Mouse (Mus musculus): ENCODE results near the gene Rpsa. TPM values are rescaled to one million over a fixed set of nuclear protein-coding genes. Genes with fewer than 3 reads are reported as not detected.

Gene Rpsa
- polyA plus RNA-seq, 1 experiment = 737 TPM

- no peak overlapping the region for H3K4me3 ChIP-seq (ENCODE audit: insufficient read depth, low read depth, low read length)
- H3K4me1 ChIP-seq (ENCODE audit: control insufficient read depth, insufficient read depth, insufficient read length, low read length) = no peaks in the 10 kb centered on the region
Measured at GRCm38 (mm10) chr9:120131784-120132288, 4.3 kb downstream of the Rpsa start.

GRCm38 (mm10) chr9:120132980-120133754 is 5.7 kb downstream of the Rpsa start:
- Histone ChIP-seq H3K4me1 (ENCODE audit: control insufficient read depth, insufficient read depth, insufficient read length, low read length) (no peaks in the 10 kb centered on the region), H3K27ac (replicated peaks; ENCODE audit: low read depth, low read length) (no peak overlapping the region), H3K4me3 (ENCODE audit: insufficient read depth, low read depth, low read length) (no peak overlapping the region)

More at GRCm38 (mm10) chr9:120131784-120132288, 4.3 kb downstream of the Rpsa start:
- H3K27ac ChIP-seq (replicated peaks; ENCODE audit: low read depth, low read length) = no peak overlapping the region

GRCm38 (mm10) chr9:120133755-120134475 is 6.4 kb downstream of the Rpsa start:
- Histone ChIP-seq H3K4me3 (ENCODE audit: insufficient read depth, low read depth, low read length) (no peak overlapping the region), H3K4me1 (ENCODE audit: control insufficient read depth, insufficient read depth, insufficient read length, low read length) (no peaks in the 10 kb centered on the region), H3K27ac (replicated peaks; ENCODE audit: low read depth, low read length) (no peak overlapping the region)

- Histone ChIP-seq H3K4me3 (ENCODE audit: insufficient read depth, low read depth, low read length) (no peak overlapping the region), H3K27ac (replicated peaks; ENCODE audit: low read depth, low read length) (no peak overlapping the region), H3K4me1 (ENCODE audit: control insufficient read depth, insufficient read depth, insufficient read length, low read length) (no peaks in the 10 kb centered on the region)
Measured at GRCm38 (mm10) chr9:120134529-120135160, 7.2 kb downstream of the Rpsa start.

- H3K27ac ChIP-seq (replicated peaks; ENCODE audit: low read depth, low read length) = no peak overlapping the region
- no peak overlapping the region for H3K4me3 ChIP-seq (ENCODE audit: insufficient read depth, low read depth, low read length)
- H3K4me1 ChIP-seq (ENCODE audit: control insufficient read depth, insufficient read depth, insufficient read length, low read length) = no peaks in the 10 kb centered on the region
Measured at GRCm38 (mm10) chr9:120135454-120135853, 8.0 kb downstream of the Rpsa start.

- Histone ChIP-seq H3K4me3 (ENCODE audit: insufficient read depth, low read depth, low read length) (no peak overlapping the region), H3K4me1 (ENCODE audit: control insufficient read depth, insufficient read depth, insufficient read length, low read length) (no peaks in the 10 kb centered on the region), H3K27ac (replicated peaks; ENCODE audit: low read depth, low read length) (no peak overlapping the region)
Measured at GRCm38 (mm10) chr9:120140652-120141051, 13.2 kb downstream of the Rpsa start.

GRCm38 (mm10) chr9:120144474-120144873 is 17.0 kb downstream of the Rpsa start:
- H3K4me1 ChIP-seq (ENCODE audit: control insufficient read depth, insufficient read depth, insufficient read length, low read length) = no peaks in the 10 kb centered on the region
- H3K27ac ChIP-seq (replicated peaks; ENCODE audit: low read depth, low read length) = no peak overlapping the region
- H3K4me3 ChIP-seq (ENCODE audit: insufficient read depth, low read depth, low read length) = no peak overlapping the region

GRCm38 (mm10) chr9:120149222-120149828 is 21.8 kb downstream of the Rpsa start, which contains the start of gene Mobp:
Gene Mobp (plus strand): TSS chr9:120149707.
- Histone ChIP-seq H3K4me1 (ENCODE audit: control insufficient read depth, insufficient read depth, insufficient read length, low read length) (no peaks in the 10 kb centered on the region), H3K4me3 (ENCODE audit: insufficient read depth, low read depth, low read length) (no peak within 1 kb of the TSS), H3K27ac (replicated peaks; ENCODE audit: low read depth, low read length) (no peak within 1 kb of the TSS)

GRCm38 (mm10) chr9:120151152-120151551 is 23.7 kb downstream of the Rpsa start:
- no peaks in the 10 kb centered on the region for H3K4me1 ChIP-seq (ENCODE audit: control insufficient read depth, insufficient read depth, insufficient read length, low read length)
- H3K4me3 ChIP-seq (ENCODE audit: insufficient read depth, low read depth, low read length) = no peak overlapping the region
- no peak overlapping the region for H3K27ac ChIP-seq (replicated peaks; ENCODE audit: low read depth, low read length)

GRCm38 (mm10) chr9:120151906-120152399 is 24.5 kb downstream of the Rpsa start:
- H3K4me3 ChIP-seq (ENCODE audit: insufficient read depth, low read depth, low read length) = no peak overlapping the region
- H3K27ac ChIP-seq (replicated peaks; ENCODE audit: low read depth, low read length) = no peak overlapping the region
- no peaks in the 10 kb centered on the region for H3K4me1 ChIP-seq (ENCODE audit: control insufficient read depth, insufficient read depth, insufficient read length, low read length)

GRCm38 (mm10) chr9:120158047-120158446 is 30.6 kb downstream of the Rpsa start:
- Histone ChIP-seq H3K27ac (replicated peaks; ENCODE audit: low read depth, low read length) (no peak overlapping the region), H3K4me1 (ENCODE audit: control insufficient read depth, insufficient read depth, insufficient read length, low read length) (no peaks in the 10 kb centered on the region), H3K4me3 (ENCODE audit: insufficient read depth, low read depth, low read length) (no peak overlapping the region)

GRCm38 (mm10) chr9:120163862-120164261 is 36.4 kb downstream of the Rpsa start:
- no peak overlapping the region for H3K4me3 ChIP-seq (ENCODE audit: insufficient read depth, low read depth, low read length)
- H3K4me1 ChIP-seq (ENCODE audit: control insufficient read depth, insufficient read depth, insufficient read length, low read length) = no peaks in the 10 kb centered on the region
- H3K27ac ChIP-seq (replicated peaks; ENCODE audit: low read depth, low read length) = no peak overlapping the region

- H3K27ac ChIP-seq (replicated peaks; ENCODE audit: low read depth, low read length) = no peak overlapping the region
- no peak overlapping the region for H3K4me3 ChIP-seq (ENCODE audit: insufficient read depth, low read depth, low read length)
- H3K4me1 ChIP-seq (ENCODE audit: control insufficient read depth, insufficient read depth, insufficient read length, low read length) = no peaks in the 10 kb centered on the region
Measured at GRCm38 (mm10) chr9:120167826-120168225, 40.3 kb downstream of the Rpsa start.

GRCm38 (mm10) chr9:120171295-120171694 is 43.8 kb downstream of the Rpsa start:
- Histone ChIP-seq H3K4me3 (ENCODE audit: insufficient read depth, low read depth, low read length) (no peak overlapping the region), H3K27ac (replicated peaks; ENCODE audit: low read depth, low read length) (no peak overlapping the region), H3K4me1 (ENCODE audit: control insufficient read depth, insufficient read depth, insufficient read length, low read length) (no peaks in the 10 kb centered on the region)
